Mouse (Mus musculus): ENCODE data around the gene Gpc3. TPM values are rescaled to one million over a fixed set of nuclear protein-coding genes. Genes with fewer than 3 reads are reported as not detected.
"Not testable (repeated sequence)": the region's sequence is repeated elsewhere in the genome, so short reads cannot be mapped to it uniquely, and the experiment has no call there.

Gene Gpc3
- polyA plus RNA-seq, 1 experiment from 2014 or later, result 372 TPM

GRCm38 (mm10) chrX:52261546-52261945 lies 352.2 kb downstream of the Gpc3 start:
- Histone ChIP-seq H3K27me3 (ENCODE audit: control insufficient read depth, insufficient read depth, low read length) (0 out of 2 replicates have a peak, but pooled peaks cover 2% of the 10 kb centered on the region), H3K36me3 (ENCODE audit: control insufficient read depth, insufficient read depth) (no peaks in the 10 kb centered on the region), H3K4me2 (ENCODE audit: low read depth, low read length) (no peak overlapping the region), H3K27ac (ENCODE audit: low read length) (peak overlapping the region; percentile 71), H3K9me3 (replicated peaks; ENCODE audit: control insufficient read depth, low read length) (no peaks in the 10 kb centered on the region), H3K4me3 (ENCODE audit: low read length) (no peak overlapping the region), H3K9ac (ENCODE audit: low read length) (no peak overlapping the region), H3K4me1 (ENCODE audit: control insufficient read depth, insufficient read depth, low read length) (peaks cover 10% of the 10 kb centered on the region)
- 53% methylated on average over 7 of the region's 7 CpGs for WGBS
- peak; percentile 72 for ATAC-seq (replicated peaks; ENCODE audit: extremely low read depth, insufficient read depth, low FRiP score)

GRCm38 (mm10) chrX:52259771-52260170 lies 354.0 kb downstream of the Gpc3 start:
- peaks cover 10% of the 10 kb centered on the region for H3K4me1 ChIP-seq (ENCODE audit: control insufficient read depth, insufficient read depth, low read length)
- H3K4me3 ChIP-seq (ENCODE audit: low read length); H3K9ac ChIP-seq (ENCODE audit: low read length); ATAC-seq (replicated peaks; ENCODE audit: extremely low read depth, insufficient read depth, low FRiP score); H3K4me2 ChIP-seq (ENCODE audit: low read depth, low read length); H3K27ac ChIP-seq (ENCODE audit: low read length); H3K27me3 ChIP-seq (ENCODE audit: control insufficient read depth, insufficient read depth, low read length); H3K36me3 ChIP-seq (ENCODE audit: control insufficient read depth, insufficient read depth); H3K9me3 ChIP-seq (replicated peaks; ENCODE audit: control insufficient read depth, low read length): not testable (repeated sequence)
- WGBS, result 57% methylated on average over 1 of the region's 1 CpGs

GRCm38 (mm10) chrX:52254526-52254925 lies 359.2 kb downstream of the Gpc3 start:
- no peak overlapping the region for H3K27ac ChIP-seq (ENCODE audit: low read length)
- no peaks in the 10 kb centered on the region for H3K27me3 ChIP-seq (ENCODE audit: control insufficient read depth, insufficient read depth, low read length)
- no peaks in the 10 kb centered on the region for H3K36me3 ChIP-seq (ENCODE audit: control insufficient read depth, insufficient read depth)
- H3K4me3 ChIP-seq (ENCODE audit: low read length), result no peak overlapping the region
- no peak for ATAC-seq (replicated peaks; ENCODE audit: extremely low read depth, insufficient read depth, low FRiP score)
- 59% methylated on average over 1 of the region's 1 CpGs for WGBS
- H3K4me2 ChIP-seq (ENCODE audit: low read depth, low read length), result no peak overlapping the region
- H3K9me3 ChIP-seq (replicated peaks; ENCODE audit: control insufficient read depth, low read length), result no peaks in the 10 kb centered on the region
- H3K9ac ChIP-seq (ENCODE audit: low read length), result no peak overlapping the region
- H3K4me1 ChIP-seq (ENCODE audit: control insufficient read depth, insufficient read depth, low read length), result no peaks in the 10 kb centered on the region

DNA sequence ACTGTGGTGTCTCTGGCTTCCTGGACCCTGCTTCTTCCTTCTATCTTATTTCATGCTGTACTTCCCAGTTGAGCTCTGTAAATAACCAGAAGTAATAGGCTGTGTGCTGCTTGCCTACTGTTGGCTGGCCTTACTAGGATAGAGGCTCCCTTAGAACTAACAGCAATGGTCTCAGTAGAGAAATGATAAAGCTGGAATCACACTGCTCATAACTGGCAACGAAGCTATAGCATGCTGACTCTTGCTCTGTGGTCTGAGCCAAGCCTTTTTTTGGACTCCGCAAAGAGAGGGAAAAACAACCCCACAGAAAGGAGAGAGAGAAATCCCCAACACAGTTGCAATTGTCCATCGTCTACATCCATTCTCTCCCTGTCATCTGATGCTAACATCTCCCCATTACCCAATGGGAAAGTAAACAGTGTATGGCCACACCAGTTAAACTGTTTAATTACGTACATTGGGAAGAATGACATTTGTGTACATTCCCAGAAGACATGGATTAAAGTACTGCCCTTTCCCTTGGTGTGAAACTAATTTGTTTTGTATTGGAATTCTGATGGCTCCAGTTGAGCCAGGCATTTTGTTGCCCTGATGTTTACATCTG lies 368.0 kb downstream of the Gpc3 start:
- Histone ChIP-seq H3K9me3 (replicated peaks; ENCODE audit: control insufficient read depth, low read length) (no peaks in the 10 kb centered on the region), H3K4me2 (ENCODE audit: low read depth, low read length) (no peak overlapping the region), H3K9ac (ENCODE audit: low read length) (no peak overlapping the region), H3K36me3 (ENCODE audit: control insufficient read depth, insufficient read depth) (no peaks in the 10 kb centered on the region), H3K27ac (ENCODE audit: low read length) (no peak overlapping the region), H3K4me3 (ENCODE audit: low read length) (no peak overlapping the region), H3K4me1 (ENCODE audit: control insufficient read depth, insufficient read depth, low read length) (no peaks in the 10 kb centered on the region), H3K27me3 (ENCODE audit: control insufficient read depth, insufficient read depth, low read length) (no peaks in the 10 kb centered on the region)
- WGBS, result 59% methylated on average over 4 of the region's 4 CpGs
- no peak for ATAC-seq (replicated peaks; ENCODE audit: extremely low read depth, insufficient read depth, low FRiP score)

- no peak for ATAC-seq (replicated peaks; ENCODE audit: extremely low read depth, insufficient read depth, low FRiP score)
- Histone ChIP-seq H3K4me1 (ENCODE audit: control insufficient read depth, insufficient read depth, low read length) (no peaks in the 10 kb centered on the region), H3K27ac (ENCODE audit: low read length) (no peak overlapping the region), H3K4me2 (ENCODE audit: low read depth, low read length) (no peak overlapping the region), H3K36me3 (ENCODE audit: control insufficient read depth, insufficient read depth) (no peaks in the 10 kb centered on the region), H3K9me3 (replicated peaks; ENCODE audit: control insufficient read depth, low read length) (no peaks in the 10 kb centered on the region), H3K27me3 (ENCODE audit: control insufficient read depth, insufficient read depth, low read length) (no peaks in the 10 kb centered on the region), H3K9ac (ENCODE audit: low read length) (no peak overlapping the region), H3K4me3 (ENCODE audit: low read length) (no peak overlapping the region)
- WGBS, result 79% methylated on average over 4 of the region's 4 CpGs
These were observed 376.3 kb downstream of the Gpc3 start for GRCm38 (mm10) chrX:52237470-52237869.

DNA sequence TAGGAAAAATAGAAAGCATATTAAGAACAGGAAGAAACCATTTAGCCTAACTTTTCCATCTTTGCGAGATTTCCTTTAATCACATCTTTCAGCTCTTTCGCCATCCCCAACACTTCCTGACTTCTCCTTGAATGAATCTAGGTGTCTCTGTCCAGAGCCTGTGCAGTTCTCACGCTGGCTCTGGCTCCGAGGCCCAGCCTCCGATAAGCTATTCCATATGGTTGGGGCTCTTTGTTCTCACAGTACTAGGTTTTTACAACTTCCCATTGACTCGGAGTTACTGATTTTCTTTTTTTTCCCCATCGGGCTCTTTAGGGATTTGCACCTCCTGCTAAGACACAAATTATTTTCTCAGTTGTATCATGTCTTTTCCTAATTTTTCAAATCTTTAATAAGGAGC lies 381.8 kb downstream of the Gpc3 start:
- no peak overlapping the region for H3K4me2 ChIP-seq (ENCODE audit: low read depth, low read length)
- H3K9me3 ChIP-seq (replicated peaks; ENCODE audit: control insufficient read depth, low read length), result no peaks in the 10 kb centered on the region
- no peak overlapping the region for H3K9ac ChIP-seq (ENCODE audit: low read length)
- H3K36me3 ChIP-seq (ENCODE audit: control insufficient read depth, insufficient read depth), result no peaks in the 10 kb centered on the region
- no peaks in the 10 kb centered on the region for H3K4me1 ChIP-seq (ENCODE audit: control insufficient read depth, insufficient read depth, low read length)
- WGBS, result 54% methylated on average over 7 of the region's 7 CpGs
- no peak for ATAC-seq (replicated peaks; ENCODE audit: extremely low read depth, insufficient read depth, low FRiP score)
- no peak overlapping the region for H3K4me3 ChIP-seq (ENCODE audit: low read length)
- H3K27ac ChIP-seq (ENCODE audit: low read length), result no peak overlapping the region
- no peaks in the 10 kb centered on the region for H3K27me3 ChIP-seq (ENCODE audit: control insufficient read depth, insufficient read depth, low read length)

DNA sequence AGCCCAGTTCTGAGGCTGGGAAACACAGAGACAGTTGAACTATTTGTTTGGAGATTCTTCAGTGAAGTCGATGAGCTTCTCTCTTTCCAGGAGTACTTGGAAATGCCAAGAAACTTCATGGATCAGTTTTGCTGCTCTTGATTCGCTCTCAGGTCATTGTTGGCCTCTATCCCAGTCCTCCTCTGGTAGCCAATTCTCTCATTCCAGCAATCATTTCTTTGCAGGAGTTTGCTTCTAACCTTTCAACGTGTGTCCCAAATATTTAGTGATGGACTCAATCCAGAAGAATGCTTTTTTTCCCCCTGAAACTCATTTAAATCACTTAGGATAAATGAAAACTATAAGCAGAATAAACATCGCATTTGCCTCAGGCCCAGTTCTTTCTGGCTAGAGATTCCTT lies 383.0 kb downstream of the Gpc3 start:
- Histone ChIP-seq H3K9me3 (replicated peaks; ENCODE audit: control insufficient read depth, low read length) (peaks cover 3% of the 10 kb centered on the region; the same call in 1 of the 2 replicates), H3K27me3 (ENCODE audit: control insufficient read depth, insufficient read depth, low read length) (no peaks in the 10 kb centered on the region), H3K27ac (ENCODE audit: low read length) (no peak overlapping the region), H3K36me3 (ENCODE audit: control insufficient read depth, insufficient read depth) (no peaks in the 10 kb centered on the region), H3K4me2 (ENCODE audit: low read depth, low read length) (no peak overlapping the region), H3K9ac (ENCODE audit: low read length) (no peak overlapping the region), H3K4me1 (ENCODE audit: control insufficient read depth, insufficient read depth, low read length) (no peaks in the 10 kb centered on the region), H3K4me3 (ENCODE audit: low read length) (no peak overlapping the region)
- no peak for ATAC-seq (replicated peaks; ENCODE audit: extremely low read depth, insufficient read depth, low FRiP score)
- WGBS, result 69% methylated on average over 4 of the region's 4 CpGs

MicroRNAs within 50 kb of the gene (microRNA counts, 519-probe panel; counts per million panel counts)
- microRNA mmu-miR-717, result 2,359 counts per million, percentile 50 among the panel's probes with 10 or more counts

Small RNA genes within 50 kb of the gene (microRNA-seq; reads per million reads assigned to microRNA genes)
- gene Mir6384 (not detected), gene Mir717 (not detected)

Other genes starting within 250 kb of the Gpc3 start
- gene Ccdc160, start 177.2 kb upstream of the Gpc3 start, polyA plus RNA-seq (2015; fragmentation: Nextera tagmentation; extraction: Ambion mirVana), result 0.41 and 0.69 TPM in 2 replicates